Mouse (Mus musculus): ENCODE results near the gene Lmo4.

DNA sequence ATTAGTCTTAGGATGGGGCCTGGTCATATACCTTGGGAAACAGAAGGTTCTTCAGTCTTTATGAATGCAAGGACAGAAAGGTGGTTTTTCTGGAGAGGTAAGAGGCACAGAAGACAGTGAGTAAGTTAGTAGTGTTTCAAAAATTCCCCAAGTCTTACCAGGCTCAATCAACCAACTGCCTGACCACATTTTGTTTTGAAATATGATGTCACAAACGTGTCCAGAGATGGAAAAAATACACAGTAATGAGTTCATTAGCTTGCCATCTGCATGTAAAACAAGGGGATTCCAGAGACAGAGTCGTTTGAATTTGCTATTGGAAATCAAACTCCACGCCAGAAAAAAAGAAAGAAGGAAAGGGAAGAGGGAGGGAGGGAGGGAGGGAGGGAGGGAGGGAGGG lies 26.1 kb downstream of the Lmo4 start:
- TF ChIP-seq EP300 (IDR thresholded peaks at IDR 0.05; ENCODE audit: low read depth) (no peak), CTCF (IDR thresholded peaks at IDR 0.05; ENCODE audit: low read depth) (no peak)

Data from heart, postnatal 0 days (tissue).